Mouse (Mus musculus) brain, embryonic 14.5 days (tissue): ENCODE measurements around the gene Pgbd5.

Experiments
- CTCF ChIP-seq: fragments of 200-500 bp; IDR thresholded peaks from 2 replicates; pipeline ENCODE4 v1.5.1; 2012; ENCODE audit warnings: inconsistent platforms, mild to moderate bottlenecking, moderate library complexity, borderline replicate concordance; ENCODE audit not compliant: insufficient read depth, insufficient read length; ENCODE audit errors: extremely low read depth
- POLR2A ChIP-seq: fragments of 200-500 bp; IDR thresholded peaks from 2 replicates; pipeline ENCODE4 v1.6.1; 2012; ENCODE audit warnings: mild to moderate bottlenecking, inconsistent platforms, borderline replicate concordance; ENCODE audit not compliant: poor library complexity, insufficient read depth, insufficient read length, severe bottlenecking; ENCODE audit errors: extremely low read depth

- no peak for TF ChIP-seq CTCF
- no peak for TF ChIP-seq POLR2A
Observed at GRCm38 (mm10) chr8:124399403-124399861, 40.0 kb downstream of the Pgbd5 start.
